Mouse (Mus musculus): ENCODE data around the gene Mtif3. TPM values are rescaled to one million over a fixed set of nuclear protein-coding genes. Genes with fewer than 3 reads are reported as not detected.

Gene Mtif3
- polyA plus RNA-seq (2015; fragmentation: Nextera tagmentation; extraction: Ambion mirVana), result 44.4 and 47.1 TPM in 2 replicates

DNA sequence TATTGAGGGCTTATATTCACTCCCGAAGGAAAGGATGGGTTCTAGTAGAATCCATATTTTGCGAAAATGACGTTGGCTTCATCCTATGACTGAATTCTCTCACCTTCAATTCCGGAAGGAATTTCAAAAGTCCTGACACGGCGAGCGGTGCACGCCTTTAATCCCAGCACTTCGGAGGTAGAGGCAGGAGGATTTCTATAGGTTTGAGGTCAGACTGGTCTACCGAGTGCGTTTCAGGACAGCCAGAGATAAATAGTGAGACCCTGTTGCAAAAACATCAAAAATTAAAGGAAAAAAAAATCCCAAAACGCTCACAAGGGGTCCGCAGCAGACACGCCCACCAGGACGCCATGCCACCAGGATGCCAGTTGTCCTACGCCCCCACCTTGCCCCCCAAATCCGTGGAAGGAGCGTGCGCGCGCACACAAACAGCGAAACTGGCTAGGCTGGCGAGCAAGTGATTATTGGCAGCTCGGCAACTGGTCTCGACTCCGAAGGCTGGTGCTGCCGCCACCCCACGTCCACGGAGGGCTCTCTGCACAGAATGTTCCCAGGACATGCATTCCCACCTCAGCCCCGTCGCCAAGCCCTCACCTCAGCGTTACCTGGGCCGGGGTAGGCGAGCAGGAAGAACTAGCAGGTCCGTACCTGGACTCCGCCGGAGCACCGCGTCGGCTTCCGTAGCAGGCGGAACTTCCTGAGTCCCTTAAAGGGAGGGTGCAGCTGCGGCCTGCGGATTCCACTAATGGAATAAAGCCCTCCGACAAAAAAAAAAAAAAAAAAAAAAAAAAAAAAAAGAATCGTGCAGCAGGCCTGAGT lies at the start of gene Mtif3:
Gene Mtif3, minus strand, starts transcription at position 683 of the 819 bp plus-strand sequence.

DNA sequence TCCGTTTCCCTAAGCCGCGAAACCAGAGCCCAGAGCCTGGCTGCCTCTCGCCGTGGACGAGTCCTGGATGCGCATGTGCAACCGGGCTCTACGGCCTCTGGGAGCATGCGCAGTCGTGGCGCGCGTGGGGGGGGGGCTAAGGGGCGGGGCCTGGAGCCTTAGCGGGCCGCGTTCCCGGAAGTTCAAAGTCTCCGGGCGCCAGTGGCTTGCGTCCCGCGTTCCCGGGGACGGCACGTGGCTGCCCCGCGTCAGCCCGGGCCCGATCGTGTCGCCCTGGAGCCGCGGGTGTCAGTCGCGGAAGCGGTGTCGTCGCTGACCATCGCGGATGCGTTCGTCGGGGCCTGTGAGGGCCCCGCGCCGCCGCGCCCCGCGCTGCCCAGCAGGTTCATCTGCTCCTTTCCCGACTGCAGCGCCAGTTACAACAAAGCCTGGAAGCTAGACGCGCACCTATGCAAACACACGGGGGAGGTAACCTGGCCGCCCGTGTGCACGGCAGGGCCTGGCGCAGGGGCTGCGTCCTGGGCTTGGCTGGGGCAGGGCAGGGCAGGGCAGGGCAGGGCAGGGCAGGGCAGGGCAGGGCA lies 15.0 kb downstream of the Mtif3 start, which contains the start of gene Gtf3a:
Gene Gtf3a, plus strand, starts transcription at position 150 of the 581 bp plus-strand sequence.

Other genes with a start within 250 kb of the Mtif3 start
- gene Usp12, start 168.8 kb downstream of the Mtif3 start, polyA plus RNA-seq (2015; fragmentation: Nextera tagmentation; extraction: Ambion mirVana), result 10.6 and 12.1 TPM in 2 replicates
- 526 and 721 TPM in 2 replicates for gene Rpl21, start 130.9 kb downstream of the Mtif3 start, polyA plus RNA-seq (2015; fragmentation: Nextera tagmentation; extraction: Ambion mirVana)
- 20.7 and 31.9 TPM in 2 replicates for gene Rasl11a, start 118.7 kb downstream of the Mtif3 start, polyA plus RNA-seq (2015; fragmentation: Nextera tagmentation; extraction: Ambion mirVana)
- gene Gtf3a, start 15.1 kb downstream of the Mtif3 start, polyA plus RNA-seq (2015; fragmentation: Nextera tagmentation; extraction: Ambion mirVana), result 75.6 and 83.0 TPM in 2 replicates
- 5.2 and 6.9 TPM in 2 replicates for gene Lnx2, start 112.8 kb upstream of the Mtif3 start, polyA plus RNA-seq (2015; fragmentation: Nextera tagmentation; extraction: Ambion mirVana)
- gene Polr1d, start 113.2 kb upstream of the Mtif3 start, polyA plus RNA-seq (2015; fragmentation: Nextera tagmentation; extraction: Ambion mirVana), result 145 and 151 TPM in 2 replicates
- gene Gsx1, start 224.9 kb upstream of the Mtif3 start, polyA plus RNA-seq (2015; fragmentation: Nextera tagmentation; extraction: Ambion mirVana), result not detected in 2 replicates